Mouse (Mus musculus) embryonic facial prominence, embryonic 10.5 days (tissue): ENCODE data around the gene Efna3. TPM values are rescaled to one million over a fixed set of nuclear protein-coding genes. Genes with fewer than 3 reads are reported as not detected.

Source experiments
- DNase-seq: peaks from one replicate; pipeline ENCODE4 v3.0.0-alpha.2; 2017; ENCODE audit warnings: low spot score
- H3K27ac ChIP-seq: fragments of 300-500 bp; sonication (generic); replicated peaks from 2 replicates; pipeline ENCODE4 v1.5.1; 2016; ENCODE audit warnings: mild to moderate bottlenecking
- H3K27me3 ChIP-seq: fragments of 300-500 bp; sonication (generic); replicated peaks from 2 replicates; pipeline ENCODE4 v1.6.1; 2016; ENCODE audit warnings: low read depth, mild to moderate bottlenecking; ENCODE audit not compliant: poor library complexity, severe bottlenecking
- H3K36me3 ChIP-seq: fragments of 300-500 bp; sonication (generic); replicated peaks from 2 replicates; pipeline ENCODE4 v1.6.1; 2016; ENCODE audit warnings: mild to moderate bottlenecking, moderate library complexity
- H3K4me1 ChIP-seq: fragments of 300-500 bp; sonication (generic); 2 replicates; pipeline ENCODE4 v1.6.1; 2016
- H3K4me3 ChIP-seq: fragments of 300-500 bp; sonication (generic); 2 replicates; pipeline ENCODE4 v1.5.1; 2016; ENCODE audit warnings: mild to moderate bottlenecking, moderate library complexity
- H3K9me3 ChIP-seq: fragments of 300-500 bp; sonication (generic); 2 replicates; pipeline ENCODE4 v1.6.1; 2016; ENCODE audit warnings: mild to moderate bottlenecking
- WGBS: fragments of 180-500 bp; shearing (Covaris S2); methylation state at CpG from one replicate; pipeline ENCODE4 v1.1.7; 2016; 5-methylcytosine and 5-hydroxymethylcytosine counted together
- polyA plus RNA-seq: library from polyadenylated mRNA; unstranded; fragments of >200 nt; fragmentation: Nextera tagmentation; extraction: Ambion mirVana; gene quantifications from 2 replicates; pipeline ENCODE4 v1.2.1, GENCODE M21; 2016

The Efna3 gene
- polyA plus RNA-seq, 1 experiment from 2014 or later = 6.8 TPM

DNA sequence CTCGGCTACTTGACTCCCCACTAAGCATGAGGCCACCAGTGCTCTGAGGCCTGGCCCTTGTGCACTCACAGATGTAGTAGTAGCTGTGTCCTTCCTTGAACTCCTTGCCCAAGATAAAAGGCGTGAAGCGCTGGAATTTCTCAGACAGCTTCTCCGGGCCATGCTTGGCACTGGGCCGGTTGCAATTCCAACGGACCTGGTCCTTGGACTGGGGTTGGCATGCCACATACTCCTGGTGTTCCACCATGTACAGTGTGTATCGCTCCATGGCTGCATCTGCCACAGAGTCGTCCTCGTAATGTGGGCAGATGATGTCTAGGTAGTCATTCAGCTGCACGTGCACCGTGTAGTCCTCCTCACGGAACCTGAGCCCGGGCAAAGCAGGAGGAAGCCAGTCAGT, 46.7 kb downstream of the Efna3 start:
- Histone ChIP-seq H3K9me3 (no peaks in the 10 kb centered on the region), H3K36me3 (peaks cover 27% of the 10 kb centered on the region), H3K27ac (peak overlapping the region; percentile 86; the same call in 1 of the 2 replicates), H3K27me3 (peaks cover 67% of the 10 kb centered on the region), H3K4me1 (peaks cover 60% of the 10 kb centered on the region), H3K4me3 (0 out of 2 replicates have a peak overlapping the region, but pooled peaks have one; percentile 65)
- WGBS = 92% methylated on average over 13 of the region's 13 CpGs
- DNase-seq = no peak

DNA sequence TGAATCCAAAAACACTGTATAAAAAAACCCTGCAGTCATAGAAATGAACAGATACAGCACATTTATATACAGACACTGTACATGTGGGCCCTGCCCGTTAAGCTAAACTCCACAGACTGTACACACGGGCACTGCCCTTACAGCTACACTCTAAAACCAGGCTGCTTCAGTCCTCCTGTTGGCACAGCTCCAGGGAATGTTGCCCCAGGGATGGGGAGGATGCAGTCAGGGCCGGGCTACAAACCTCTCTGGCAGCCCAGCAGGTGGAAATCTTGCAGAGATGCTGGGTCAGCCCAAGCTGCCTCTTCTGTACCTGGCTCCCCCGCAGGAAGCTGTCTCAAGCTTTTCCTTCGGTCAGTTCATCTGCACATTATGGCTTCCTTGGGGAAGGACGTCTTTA, 51.0 kb downstream of the Efna3 start:
- H3K9me3 ChIP-seq = no peaks in the 10 kb centered on the region
- peaks cover 31% of the 10 kb centered on the region for H3K36me3 ChIP-seq
- DNase-seq = no peak
- peaks cover 38% of the 10 kb centered on the region for H3K27me3 ChIP-seq
- no peak overlapping the region for H3K4me3 ChIP-seq
- H3K4me1 ChIP-seq = peaks cover 57% of the 10 kb centered on the region
- 69% methylated on average over 6 of the region's 6 CpGs for WGBS
- H3K27ac ChIP-seq = no peak overlapping the region

DNA sequence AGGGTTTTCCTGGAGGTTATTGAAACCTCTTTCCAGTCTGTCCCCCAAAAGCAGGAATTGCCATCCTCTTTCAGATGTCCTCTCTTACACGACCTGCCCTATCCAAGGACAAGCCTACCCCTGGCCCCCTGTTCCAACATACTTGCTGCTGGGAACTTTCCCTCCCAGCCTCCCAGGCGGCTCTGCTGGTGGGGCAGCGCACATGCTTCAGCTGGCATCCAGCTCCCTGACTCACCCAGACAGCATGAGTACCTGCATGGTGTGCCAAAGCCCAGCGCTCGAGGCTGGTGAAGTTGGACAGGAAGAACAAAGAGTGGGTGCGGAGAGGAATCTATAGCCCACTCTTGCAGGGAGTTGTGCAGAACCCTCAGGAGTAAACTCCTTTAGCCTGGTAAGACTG, 51.9 kb downstream of the Efna3 start:
- no peak for DNase-seq
- Histone ChIP-seq H3K4me3 (peak overlapping the region; percentile 65), H3K9me3 (no peaks in the 10 kb centered on the region), H3K4me1 (peaks cover 55% of the 10 kb centered on the region), H3K36me3 (peaks cover 27% of the 10 kb centered on the region), H3K27me3 (peaks cover 29% of the 10 kb centered on the region), H3K27ac (peak overlapping the region; percentile 83)
- 75% methylated on average over 6 of the region's 6 CpGs for WGBS

DNA sequence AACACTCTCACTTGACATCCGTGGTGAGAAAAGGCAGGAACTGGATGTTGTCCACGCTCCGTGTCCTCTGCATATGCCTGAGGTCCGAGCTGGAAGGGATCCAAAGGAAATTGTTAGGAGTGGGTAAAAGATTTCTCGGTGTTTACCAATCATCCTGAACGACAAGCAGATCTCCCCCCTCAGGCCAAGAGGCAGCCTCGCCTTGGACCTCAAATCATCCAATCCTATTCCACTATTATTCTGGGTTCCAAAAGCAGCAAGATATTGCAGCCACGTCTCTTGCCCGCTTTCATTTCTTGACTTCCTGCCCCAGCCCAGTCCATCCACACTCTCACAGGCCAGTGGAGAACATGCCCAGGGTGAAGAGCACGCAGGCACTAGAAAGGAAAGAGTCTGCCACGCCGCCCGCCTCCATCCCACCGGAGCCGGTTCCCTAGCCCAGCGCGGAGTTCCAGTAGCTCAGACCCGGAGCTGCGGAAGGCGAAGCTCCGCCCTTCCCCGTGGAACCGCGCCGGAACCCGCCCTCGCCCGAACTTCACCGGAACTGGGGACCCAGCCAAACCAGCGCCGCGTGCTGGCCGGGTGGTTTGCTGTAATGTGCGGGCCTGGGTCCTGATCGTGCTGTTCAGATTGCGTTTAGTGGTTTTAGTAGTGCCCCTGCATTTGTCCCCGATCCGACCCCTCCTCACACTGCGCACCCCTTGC, 52.6 kb downstream of the Efna3 start, which contains the start of gene Slc50a1:
TSS of gene Slc50a1 (minus strand) at position 520 of the 705 bp plus-strand sequence.
- Histone ChIP-seq H3K4me3 (peak within 1 kb of the TSS; percentile 65), H3K36me3 (peaks cover 20% of the 10 kb centered on the region), H3K4me1 (peaks cover 53% of the 10 kb centered on the region), H3K27me3 (peaks cover 23% of the 10 kb centered on the region), H3K9me3 (no peaks in the 10 kb centered on the region), H3K27ac (peak within 1 kb of the TSS; percentile 83)
- DNase-seq = peak; percentile 82
- 6% methylated on average over 39 of the region's 39 CpGs for WGBS

DNA sequence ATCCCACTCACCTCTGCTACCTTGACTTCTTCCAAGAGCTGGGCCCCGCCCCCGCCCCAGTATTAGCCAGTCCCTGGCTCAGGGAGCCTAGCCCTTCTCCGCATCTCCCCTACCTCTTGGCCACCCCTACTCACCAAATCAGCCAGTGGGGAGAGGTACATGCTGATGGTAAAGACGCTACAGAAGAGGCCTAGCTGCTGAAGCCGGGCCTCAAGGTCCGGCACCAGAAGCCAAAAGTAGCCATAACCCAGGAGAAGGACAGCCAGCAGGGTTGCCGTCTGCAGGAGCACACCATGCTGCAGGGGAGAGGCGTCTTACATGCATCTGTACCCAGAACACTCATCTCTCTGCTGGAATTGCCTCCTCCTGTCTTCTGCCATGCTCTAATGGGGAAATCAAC, 53.8 kb downstream of the Efna3 start:
- 44% methylated on average over 8 of the region's 8 CpGs for WGBS
- Histone ChIP-seq H3K9me3 (no peaks in the 10 kb centered on the region), H3K4me3 (peak overlapping the region; percentile 65), H3K4me1 (peaks cover 53% of the 10 kb centered on the region), H3K36me3 (peaks cover 15% of the 10 kb centered on the region), H3K27me3 (peaks cover 23% of the 10 kb centered on the region), H3K27ac (no peak overlapping the region)
- DNase-seq = no peak

DNA sequence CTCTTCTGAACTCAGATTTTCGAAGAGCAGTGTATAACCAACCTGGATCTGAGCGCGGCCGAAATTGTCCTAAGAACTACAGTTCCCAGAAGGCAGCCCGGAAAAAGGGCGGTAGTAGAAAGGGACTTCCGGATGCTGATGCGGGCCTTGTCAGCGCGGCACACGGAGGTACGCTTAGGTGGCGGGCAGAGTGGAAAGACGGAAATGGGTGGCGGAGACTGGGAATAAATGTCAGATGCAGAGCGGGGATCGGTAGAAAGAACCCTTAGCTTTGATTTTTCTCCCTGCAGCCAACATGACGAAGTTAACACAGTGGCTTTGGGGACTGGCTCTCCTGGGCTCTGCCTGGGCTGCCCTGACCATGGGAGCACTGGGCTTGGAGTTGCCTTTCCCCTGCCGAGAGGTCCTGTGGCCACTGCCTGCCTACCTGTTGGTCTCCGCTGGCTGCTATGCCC, 56.3 kb downstream of the Efna3 start:
- H3K4me3 ChIP-seq = peak overlapping the region; percentile 84
- peak; percentile 84 for DNase-seq
- peaks cover 54% of the 10 kb centered on the region for H3K4me1 ChIP-seq
- peaks cover 14% of the 10 kb centered on the region; the same call in 1 of the 2 replicates for H3K27me3 ChIP-seq
- H3K27ac ChIP-seq = peak overlapping the region; percentile 89
- H3K9me3 ChIP-seq = no peaks in the 10 kb centered on the region
- H3K36me3 ChIP-seq = peaks cover 4% of the 10 kb centered on the region; the same call in 1 of the 2 replicates
- under 1% methylated on average over 20 of the region's 20 CpGs for WGBS

Other genes starting within 250 kb of the Efna3 start
- gene Rusc1, start 229.7 kb downstream of the Efna3 start, polyA plus RNA-seq = 15.4 and 18.5 TPM in 2 replicates
- gene Gm43738, start 221.9 kb downstream of the Efna3 start, polyA plus RNA-seq = 0.09 TPM in 1 of 2 replicates, not detected in the other
- 364 and 386 TPM in 2 replicates for gene Fdps, start 221.0 kb downstream of the Efna3 start, polyA plus RNA-seq
- 2.8 and 3.2 TPM in 2 replicates for gene Pklr, start 186.8 kb downstream of the Efna3 start, polyA plus RNA-seq
- gene Hcn3, start 162.8 kb downstream of the Efna3 start, polyA plus RNA-seq = 3.5 and 3.6 TPM in 2 replicates
- 33.6 and 36.2 TPM in 2 replicates for gene Clk2, start 158.2 kb downstream of the Efna3 start, polyA plus RNA-seq
- 108 and 117 TPM in 2 replicates for gene Scamp3, start 145.5 kb downstream of the Efna3 start, polyA plus RNA-seq
- gene Fam189b, start 139.8 kb downstream of the Efna3 start, polyA plus RNA-seq = 29.0 and 30.8 TPM in 2 replicates
- 33.8 and 33.9 TPM in 2 replicates for gene Gba, start 120.0 kb downstream of the Efna3 start, polyA plus RNA-seq
- 42.0 and 43.3 TPM in 2 replicates for gene Thbs3, start 107.8 kb downstream of the Efna3 start, polyA plus RNA-seq
- gene Mtx1, start 95.9 kb downstream of the Efna3 start, polyA plus RNA-seq = 248 and 258 TPM in 2 replicates
- 0.15 and 0.81 TPM in 2 replicates for gene Muc1, start 93.9 kb downstream of the Efna3 start, polyA plus RNA-seq
- 244 and 262 TPM in 2 replicates for gene Krtcap2, start 77.0 kb downstream of the Efna3 start, polyA plus RNA-seq
- gene Trim46, start 76.7 kb downstream of the Efna3 start, polyA plus RNA-seq = 4.0 and 4.7 TPM in 2 replicates
- gene Dpm3, start 63.6 kb downstream of the Efna3 start, polyA plus RNA-seq = 74.1 and 84.1 TPM in 2 replicates
- 27.2 and 34.2 TPM in 2 replicates for gene Slc50a1, start 52.4 kb downstream of the Efna3 start, polyA plus RNA-seq
- gene Efna1, start 41.8 kb downstream of the Efna3 start, polyA plus RNA-seq = 26.7 and 27.2 TPM in 2 replicates
- 37.3 and 40.8 TPM in 2 replicates for gene Efna4, start 15.1 kb upstream of the Efna3 start, polyA plus RNA-seq
- 30.5 and 34.2 TPM in 2 replicates for gene Adam15, start 27.0 kb upstream of the Efna3 start, polyA plus RNA-seq
- 0.09 and 0.15 TPM in 2 replicates for gene Dcst2, start 39.0 kb upstream of the Efna3 start, polyA plus RNA-seq
- 0.20 and 0.47 TPM in 2 replicates for gene Dcst1, start 42.3 kb upstream of the Efna3 start, polyA plus RNA-seq
- gene Zbtb7b, start 71.8 kb upstream of the Efna3 start, polyA plus RNA-seq = 0.98 and 1.2 TPM in 2 replicates
- gene Lenep, start 79.8 kb upstream of the Efna3 start, polyA plus RNA-seq = 0.74 TPM in 1 of 2 replicates, not detected in the other
- gene Flad1, start 88.9 kb upstream of the Efna3 start, polyA plus RNA-seq = 25.3 and 28.2 TPM in 2 replicates
- gene Cks1b, start 95.4 kb upstream of the Efna3 start, polyA plus RNA-seq = 786 and 805 TPM in 2 replicates
- 82.0 and 82.1 TPM in 2 replicates for gene Shc1, start 95.5 kb upstream of the Efna3 start, polyA plus RNA-seq
- 47.4 and 48.9 TPM in 2 replicates for gene Pygo2, start 107.2 kb upstream of the Efna3 start, polyA plus RNA-seq
- gene Pbxip1, start 113.7 kb upstream of the Efna3 start, polyA plus RNA-seq = 17.5 and 20.1 TPM in 2 replicates
- 66.4 and 67.6 TPM in 2 replicates for gene Pmvk, start 131.6 kb upstream of the Efna3 start, polyA plus RNA-seq
- 0.62 and 0.88 TPM in 2 replicates for gene Kcnn3, start 197.2 kb upstream of the Efna3 start, polyA plus RNA-seq